Mouse (Mus musculus) limb, embryonic 14.5 days (tissue): ENCODE measurements around the gene Sgcd. TPM values are rescaled to one million over a fixed set of nuclear protein-coding genes. Genes with fewer than 3 reads are reported as not detected.

ENCODE experiments used
- ATAC-seq: fragments of 200-750 bp; cut with Nextera tagmentation; 2 replicates; pipeline ENCODE4 v1.8.0; 2017; ENCODE audit warnings: low read depth, moderate number of reproducible peaks, moderate TSS enrichment; ENCODE audit not compliant: low FRiP score
- DNase-seq: peaks from one replicate; pipeline ENCODE4 v3.0.0-alpha.2; 2015; ENCODE audit warnings: low spot score
- H3K27ac ChIP-seq: fragments of 300-500 bp; sonication (generic); replicated peaks from 2 replicates; pipeline ENCODE4 v1.5.1; 2014; ENCODE audit warnings: low read depth, mild to moderate bottlenecking, low read length, moderate library complexity, mixed read lengths
- H3K27me3 ChIP-seq: fragments of 300-500 bp; sonication (generic); 2 replicates; pipeline ENCODE4 v1.6.1; 2014; ENCODE audit warnings: low read length, mixed read lengths; ENCODE audit not compliant: control insufficient read depth, insufficient read depth
- H3K36me3 ChIP-seq: fragments of 300-500 bp; sonication (generic); 2 replicates; pipeline ENCODE4 v1.6.1; 2014; ENCODE audit warnings: mild to moderate bottlenecking, low read length, moderate library complexity, mixed read lengths; ENCODE audit not compliant: control insufficient read depth, insufficient read depth
- H3K4me1 ChIP-seq: fragments of 300-500 bp; sonication (generic); 2 replicates; pipeline ENCODE4 v1.6.1; 2014; ENCODE audit warnings: antibody characterized with exemption, low read length, mixed read lengths; ENCODE audit not compliant: control insufficient read depth, insufficient read depth
- H3K4me2 ChIP-seq: fragments of 300-500 bp; sonication (generic); replicated peaks from 2 replicates; pipeline ENCODE4 v1.6.1; 2014; ENCODE audit warnings: low read depth, mild to moderate bottlenecking, low read length, moderate library complexity; ENCODE audit not compliant: severe bottlenecking
- H3K4me3 ChIP-seq: fragments of 300-500 bp; sonication (generic); replicated peaks from 2 replicates; pipeline ENCODE4 v1.5.1; 2014; ENCODE audit warnings: low read length
- H3K9ac ChIP-seq: fragments of 300-500 bp; sonication (generic); 2 replicates; pipeline ENCODE4 v1.6.1; 2014; ENCODE audit warnings: mild to moderate bottlenecking, low read depth, low read length, moderate library complexity; ENCODE audit not compliant: severe bottlenecking
- H3K9me3 ChIP-seq: fragments of 300-500 bp; sonication (generic); 2 replicates; pipeline ENCODE4 v1.6.1; 2016; ENCODE audit warnings: low read length; ENCODE audit not compliant: control insufficient read depth
- POLR2A ChIP-seq: fragments of 200-500 bp; IDR thresholded peaks from 2 replicates; pipeline ENCODE4 v1.8.0; 2012; ENCODE audit warnings: inconsistent platforms, mild to moderate bottlenecking, moderate library complexity, borderline replicate concordance; ENCODE audit not compliant: insufficient read depth, insufficient read length; ENCODE audit errors: extremely low read depth
- WGBS: fragments of 180-500 bp; shearing (Covaris S2); extraction: QIAGEN DNeasy Blood & Tissue Kit; methylation state at CpG from one replicate; pipeline ENCODE4 v1.1.7; 2014; 5-methylcytosine and 5-hydroxymethylcytosine counted together
- polyA plus RNA-seq, 2 experiments: library from polyadenylated mRNA; depleted of rRNA in 1 of 2; stranded (reverse) in 1 of 2; unstranded in 1 of 2; fragments of >200 nt; fragmentation: Nextera tagmentation in 1 of 2; extraction: Ambion mirVana in 1 of 2; gene quantifications; 2 replicates each; pipeline versions ENCODE4 v1.2.1 to v1.2.3; 2012 to 2014

Sgcd gene
- polyA plus RNA-seq, 2 experiments: 9.4 to 14.3 TPM

GRCm38 (mm10) chr11:47248345-47248893 lies 740.4 kb downstream of the Sgcd start:
- no peak overlapping the region for H3K27ac ChIP-seq
- H3K9ac ChIP-seq: no peak overlapping the region
- ATAC-seq: no peak
- 83% methylated on average over 4 of the region's 4 CpGs for whole genome bisulfite sequencing
- H3K4me1 ChIP-seq: no peaks in the 10 kb centered on the region
- no peaks in the 10 kb centered on the region for H3K9me3 ChIP-seq
- no peak overlapping the region for H3K4me2 ChIP-seq
- no peaks in the 10 kb centered on the region for H3K27me3 ChIP-seq
- DNase-seq: no peak
- TF ChIP-seq POLR2A: no peak
- H3K4me3 ChIP-seq: no peak overlapping the region
- H3K36me3 ChIP-seq: no peaks in the 10 kb centered on the region

DNA sequence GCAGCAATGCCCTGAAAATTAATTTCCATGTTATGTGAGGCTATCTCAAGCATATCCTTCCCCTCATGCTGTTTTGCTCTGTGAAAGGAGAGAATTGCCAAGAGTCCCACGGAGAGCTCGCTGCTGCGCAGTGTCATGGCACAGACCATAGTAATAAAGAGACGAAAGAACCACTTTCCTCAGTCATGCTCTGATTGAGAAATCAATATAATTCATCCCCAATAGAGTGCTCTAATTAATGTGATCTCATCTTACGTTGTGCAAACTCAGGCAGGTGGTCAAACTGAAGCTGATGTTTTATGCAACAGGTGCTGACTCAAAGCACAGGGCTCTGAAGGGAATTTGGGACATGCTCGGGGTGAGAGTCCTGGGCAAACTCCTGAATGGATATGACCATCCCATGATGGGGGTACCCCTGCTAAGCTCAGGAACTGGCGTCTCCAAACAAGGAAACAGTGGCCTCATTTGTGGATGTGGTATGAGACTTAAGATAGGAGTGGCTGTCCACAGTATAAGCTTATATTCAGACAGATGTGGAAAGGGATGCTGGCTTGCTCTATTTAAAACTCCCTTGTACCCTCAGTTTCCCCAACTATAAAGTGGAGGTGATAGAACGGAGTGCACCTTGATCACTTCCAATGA lies 740.9 kb downstream of the Sgcd start:
- Histone ChIP-seq H3K27me3 (no peaks in the 10 kb centered on the region), H3K9me3 (no peaks in the 10 kb centered on the region), H3K4me3 (no peak overlapping the region), H3K9ac (no peak overlapping the region), H3K4me2 (no peak overlapping the region), H3K36me3 (no peaks in the 10 kb centered on the region), H3K4me1 (no peaks in the 10 kb centered on the region), H3K27ac (no peak overlapping the region)
- no peak for TF ChIP-seq POLR2A
- no peak for DNase-seq
- ATAC-seq: no peak
- WGBS: 83% methylated on average over 8 of the region's 8 CpGs

GRCm38 (mm10) chr11:47242401-47242800 lies 746.4 kb downstream of the Sgcd start:
- H3K9me3 ChIP-seq: no peaks in the 10 kb centered on the region
- DNase-seq: no peak
- TF ChIP-seq POLR2A: no peak
- no peak overlapping the region for H3K9ac ChIP-seq
- H3K27ac ChIP-seq: no peak overlapping the region
- H3K4me1 ChIP-seq: no peaks in the 10 kb centered on the region
- 57% methylated on average over 1 of the region's 1 CpGs for WGBS
- no peak overlapping the region for H3K4me2 ChIP-seq
- no peak overlapping the region for H3K4me3 ChIP-seq
- no peaks in the 10 kb centered on the region for H3K27me3 ChIP-seq
- ATAC-seq: no peak
- H3K36me3 ChIP-seq: no peaks in the 10 kb centered on the region

DNA sequence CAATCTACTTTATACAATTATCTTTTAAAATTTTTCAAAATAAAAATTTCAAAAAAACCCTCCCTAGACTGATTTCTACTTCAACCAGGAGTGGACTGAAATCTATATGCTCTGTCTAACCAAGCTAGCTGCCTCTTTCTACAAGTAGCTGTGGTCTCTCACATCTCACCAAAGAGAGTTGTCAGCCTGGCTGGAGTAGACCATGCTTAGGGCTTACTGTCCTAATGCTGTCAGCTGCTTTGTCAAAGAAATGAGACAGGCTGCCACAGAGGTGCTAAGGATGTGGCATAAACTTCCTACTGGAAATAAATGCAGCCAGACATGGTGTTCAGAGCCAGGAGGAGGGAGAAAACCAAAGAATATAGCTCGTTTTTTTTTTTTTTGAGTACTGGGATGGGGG lies 760.5 kb downstream of the Sgcd start:
- DNase-seq: no peak
- no peak overlapping the region for H3K9ac ChIP-seq
- TF ChIP-seq POLR2A: no peak

GRCm38 (mm10) chr11:47224148-47224547 lies 764.6 kb downstream of the Sgcd start:
- Histone ChIP-seq H3K9ac (no peak overlapping the region), H3K9me3 (no peaks in the 10 kb centered on the region), H3K4me3 (no peak overlapping the region), H3K27ac (no peak overlapping the region), H3K36me3 (no peaks in the 10 kb centered on the region), H3K27me3 (no peaks in the 10 kb centered on the region), H3K4me1 (no peaks in the 10 kb centered on the region), H3K4me2 (no peak overlapping the region)
- no peak for ATAC-seq
- TF ChIP-seq POLR2A: no peak
- 80% methylated on average over 2 of the region's 2 CpGs for WGBS
- no peak for DNase-seq

More for the DNA sequence above, 760.5 kb downstream of the Sgcd start:
- no peak overlapping the region for H3K4me2 ChIP-seq
- H3K4me3 ChIP-seq: no peak overlapping the region
- H3K4me1 ChIP-seq: no peaks in the 10 kb centered on the region
- no peaks in the 10 kb centered on the region for H3K36me3 ChIP-seq
- H3K27me3 ChIP-seq: no peaks in the 10 kb centered on the region
- no peak overlapping the region for H3K27ac ChIP-seq
- H3K9me3 ChIP-seq: no peaks in the 10 kb centered on the region
- no peak for ATAC-seq
- WGBS: 50% methylated on average over 1 of the region's 1 CpGs
